Mouse (Mus musculus) heart, embryonic 12.5 days (tissue): ENCODE measurements at regions not wholly inside any gene's neighbourhood (a gene's known extent, or its start where the extent isn't known, plus 50 kb on each side); places are given as distances from the start of the nearest gene placed in this dataset.
A peak's percentile ranks its signal among the peaks of the same experiment; 100 is the strongest.

Source experiments
- ATAC-seq: fragments of 200-750 bp; cut with Nextera tagmentation; 2 replicates; pipeline ENCODE4 v1.8.0; 2017; ENCODE audit warnings: moderate TSS enrichment, moderate library complexity; ENCODE audit not compliant: insufficient number of reproducible peaks, low FRiP score
- H3K27ac ChIP-seq: fragments of 300-500 bp; sonication (generic); 2 replicates; pipeline ENCODE4 v1.5.1; 2016; ENCODE audit warnings: mild to moderate bottlenecking, moderate library complexity; ENCODE audit not compliant: poor library complexity, severe bottlenecking
- H3K27me3 ChIP-seq: fragments of 300-500 bp; sonication (generic); replicated peaks from 2 replicates; pipeline ENCODE4 v1.6.1; 2016; ENCODE audit warnings: mild to moderate bottlenecking, moderate library complexity
- H3K36me3 ChIP-seq: fragments of 300-500 bp; sonication (generic); 2 replicates; pipeline ENCODE4 v1.6.1; 2016; ENCODE audit warnings: mild to moderate bottlenecking, moderate library complexity
- H3K4me1 ChIP-seq: fragments of 300-500 bp; sonication (generic); replicated peaks from 2 replicates; pipeline ENCODE4 v1.6.1; 2016; ENCODE audit warnings: mild to moderate bottlenecking
- H3K4me2 ChIP-seq: fragments of 300-500 bp; sonication (generic); 2 replicates; pipeline ENCODE4 v1.6.1; 2016; ENCODE audit warnings: mild to moderate bottlenecking, moderate library complexity
- H3K4me3 ChIP-seq: fragments of 300-500 bp; sonication (generic); 2 replicates; pipeline ENCODE4 v1.5.1; 2016; ENCODE audit warnings: mild to moderate bottlenecking
- H3K9ac ChIP-seq: fragments of 300-500 bp; sonication (generic); 2 replicates; pipeline ENCODE4 v1.6.1; 2016; ENCODE audit warnings: mild to moderate bottlenecking, moderate library complexity
- H3K9me3 ChIP-seq: fragments of 300-500 bp; sonication (generic); replicated peaks from 2 replicates; pipeline ENCODE4 v1.6.1; 2016; ENCODE audit warnings: mild to moderate bottlenecking, moderate library complexity
- WGBS: fragments of 180-500 bp; shearing (Covaris S2); methylation state at CpG from one replicate; pipeline ENCODE4 v1.1.7; 2016; 5-methylcytosine and 5-hydroxymethylcytosine counted together

- no peaks in the 10 kb centered on the region for H3K36me3 ChIP-seq
- ATAC-seq: no peak
- no peak overlapping the region for H3K9ac ChIP-seq
- no peak overlapping the region for H3K27ac ChIP-seq
- no peak overlapping the region for H3K4me2 ChIP-seq
- no peaks in the 10 kb centered on the region for H3K9me3 ChIP-seq
- no peaks in the 10 kb centered on the region for H3K4me1 ChIP-seq
- no peaks in the 10 kb centered on the region for H3K27me3 ChIP-seq
- no peak overlapping the region for H3K4me3 ChIP-seq
Measured at GRCm38 (mm10) chr7:51434865-51435264, 76.0 kb upstream of the Ano5 start.

DNA sequence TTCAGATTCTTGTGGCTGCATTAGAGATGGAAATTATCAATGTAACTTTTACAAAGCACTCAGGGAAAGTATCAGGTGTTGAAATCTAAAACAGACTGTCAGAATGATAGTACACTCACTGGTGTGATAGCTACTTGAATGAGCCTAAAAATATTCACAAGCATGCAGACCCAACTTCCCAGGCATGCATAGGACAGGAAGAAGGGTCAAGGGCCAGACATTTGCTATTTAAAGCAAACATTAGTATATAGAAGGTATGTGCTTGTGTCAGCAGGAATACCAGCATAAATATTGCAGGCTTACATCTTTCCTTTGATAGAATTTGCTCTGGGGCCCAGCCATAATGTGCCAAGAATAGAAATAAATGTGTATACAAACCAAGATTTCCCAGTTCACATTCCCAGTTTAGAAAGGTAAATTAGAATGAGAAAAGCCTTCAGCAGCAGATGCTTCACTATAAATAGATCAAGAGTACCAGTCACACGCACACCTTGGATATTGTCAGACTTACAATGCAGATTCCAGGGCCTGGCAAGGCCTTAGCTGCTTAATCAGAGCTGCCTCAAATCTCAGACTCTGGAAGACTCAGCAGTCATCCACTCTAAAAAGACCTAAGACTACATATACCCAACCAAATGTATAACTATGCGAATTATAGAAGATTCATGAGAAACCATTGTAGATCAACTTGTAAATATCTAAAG, 55.7 kb upstream of the Ano5 start:
- peak; percentile 59; the same call in 1 of the 2 replicates for ATAC-seq
- peak overlapping the region; percentile 90 for H3K27ac ChIP-seq

GRCm38 (mm10) chr7:51458757-51459156, 52.1 kb upstream of the Ano5 start:
- WGBS: 76% methylated on average over 1 of the region's 1 CpGs
- no peak overlapping the region for H3K4me3 ChIP-seq
- H3K4me1 ChIP-seq: peaks cover 2% of the 10 kb centered on the region; the same call in 1 of the 2 replicates
- no peak for ATAC-seq
- no peaks in the 10 kb centered on the region for H3K9me3 ChIP-seq
- H3K4me2 ChIP-seq: no peak overlapping the region
- H3K27ac ChIP-seq: no peak overlapping the region
- no peaks in the 10 kb centered on the region for H3K36me3 ChIP-seq
- no peak overlapping the region for H3K9ac ChIP-seq
- no peaks in the 10 kb centered on the region for H3K27me3 ChIP-seq

More for the DNA sequence above, 55.7 kb upstream of the Ano5 start:
- Histone ChIP-seq H3K27me3 (no peaks in the 10 kb centered on the region), H3K9ac (no peak overlapping the region), H3K4me2 (no peak overlapping the region), H3K4me1 (peaks cover 2% of the 10 kb centered on the region; the same call in 1 of the 2 replicates), H3K9me3 (no peaks in the 10 kb centered on the region), H3K36me3 (no peaks in the 10 kb centered on the region), H3K4me3 (no peak overlapping the region)
- WGBS: 55% methylated on average over 2 of the region's 2 CpGs
